Mouse (Mus musculus): ENCODE measurements around the gene Cds2. TPM values are rescaled to one million over a fixed set of nuclear protein-coding genes. Genes with fewer than 3 reads are reported as not detected.
A peak's percentile ranks its signal among the peaks of the same experiment; 100 is the strongest.
"Not testable (repeated sequence)": the region's sequence is repeated elsewhere in the genome, so short reads cannot be mapped to it uniquely, and the experiment has no call there.

Gene Cds2
- polyA plus RNA-seq (2015; fragmentation: Nextera tagmentation; extraction: Ambion mirVana): 20.8 and 26.9 TPM in 2 replicates

DNA sequence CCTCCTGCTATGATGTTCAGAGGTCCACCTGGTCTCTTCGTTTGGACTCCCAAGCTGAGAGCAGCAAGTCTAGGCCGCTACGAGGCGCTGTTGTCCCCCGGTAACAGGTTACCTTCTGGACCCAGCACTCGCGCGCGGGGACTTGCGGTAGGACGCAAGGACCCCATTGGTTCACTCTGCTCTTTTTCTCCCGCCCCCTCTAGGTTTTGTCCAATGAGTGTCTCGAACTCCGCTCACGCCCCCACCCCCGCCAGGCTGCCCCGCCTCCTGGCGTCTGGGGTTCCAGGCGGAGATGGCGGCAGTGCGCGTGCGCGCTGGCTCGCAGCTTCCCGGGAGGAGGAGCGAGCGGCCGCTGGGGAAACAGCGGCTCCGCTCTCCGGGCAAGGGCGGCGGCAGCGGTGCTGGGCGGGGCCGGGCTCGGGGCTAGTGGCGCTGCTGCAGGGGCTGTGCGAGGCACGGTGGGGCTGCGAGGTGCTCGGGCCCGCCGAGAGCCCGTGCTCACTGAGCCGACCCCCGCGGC, at the start of gene Cds2:
TSS of gene Cds2 (plus strand) at position 270 of the 520 bp plus-strand sequence.
- peak within 1 kb of the TSS; percentile 67 for H3K4me2 ChIP-seq
- no peaks in the 10 kb centered on the region for H3K27me3 ChIP-seq
- H3K4me1 ChIP-seq (replicated peaks): peaks cover 22% of the 10 kb centered on the region
- peak within 1 kb of the TSS; percentile 78 for H3K27ac ChIP-seq
- WGBS: under 1% methylated on average over 49 of the region's 49 CpGs
- peak within 1 kb of the TSS; percentile 89 for H3K4me3 ChIP-seq
- H3K36me3 ChIP-seq: no peaks in the 10 kb centered on the region
- H3K9ac ChIP-seq: peak within 1 kb of the TSS; percentile 90
- H3K9me3 ChIP-seq (replicated peaks): no peaks in the 10 kb centered on the region
- ATAC-seq (replicated peaks; ENCODE audit: insufficient number of reproducible peaks, insufficient read depth, low FRiP score, low read depth): peak; percentile 99

DNA sequence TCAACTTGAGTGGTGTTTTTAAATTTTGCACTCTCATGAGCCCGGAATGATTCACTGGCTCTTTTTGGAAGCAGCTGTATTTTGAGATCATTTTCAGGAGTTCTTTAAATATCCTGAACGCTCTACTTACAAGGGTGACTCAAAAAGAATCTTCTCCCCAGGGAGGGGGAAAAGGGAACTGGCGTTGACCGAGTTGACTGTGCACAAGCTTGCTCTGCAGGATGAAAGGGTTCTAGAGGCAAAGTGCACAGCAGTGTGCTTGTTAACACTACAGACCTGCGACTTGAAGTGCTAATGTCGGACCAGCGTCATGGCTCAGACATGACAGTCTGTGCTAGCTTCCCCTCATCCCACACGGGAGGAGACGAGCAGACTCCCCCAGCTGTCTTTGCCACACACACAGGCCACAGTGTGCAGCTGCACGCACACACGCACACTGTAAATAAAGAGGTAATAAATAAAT, 41.3 kb upstream of the Cds2 start:
- Histone ChIP-seq H3K9ac (no peak overlapping the region), H3K4me2 (peak overlapping the region; percentile 29; the same call in 1 of the 2 replicates), H3K27me3 (no peaks in the 10 kb centered on the region), H3K4me3 (no peak overlapping the region), H3K4me1 (replicated peaks) (peaks cover 8% of the 10 kb centered on the region), H3K36me3 (no peaks in the 10 kb centered on the region), H3K9me3 (replicated peaks) (no peaks in the 10 kb centered on the region), H3K27ac (peak overlapping the region; percentile 7)
- no peak; the same call in 1 of the 2 replicates for ATAC-seq (replicated peaks; ENCODE audit: insufficient number of reproducible peaks, insufficient read depth, low FRiP score, low read depth)
- 32% methylated on average over 11 of the region's 11 CpGs for WGBS

DNA sequence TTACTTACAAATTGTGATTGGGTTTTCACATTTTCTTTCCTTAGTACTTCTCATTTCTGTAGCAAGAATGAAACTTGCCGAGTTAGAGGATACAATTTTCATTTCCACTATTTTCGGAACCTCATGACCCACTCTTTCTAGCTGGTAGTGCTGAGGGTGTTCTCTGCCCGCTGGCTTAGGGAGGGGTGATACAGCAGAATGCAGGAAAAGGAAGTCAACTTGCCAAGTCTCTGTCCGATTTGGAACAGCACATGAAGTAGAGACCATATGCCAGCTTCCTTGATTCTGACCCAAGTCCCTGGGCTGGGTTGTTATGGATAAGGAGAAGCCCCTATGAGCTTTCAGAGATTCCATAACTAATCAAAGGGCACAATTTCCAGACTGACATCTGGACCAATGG, 38.6 kb upstream of the Cds2 start:
- H3K9me3 ChIP-seq (replicated peaks): no peaks in the 10 kb centered on the region
- peaks cover 8% of the 10 kb centered on the region for H3K4me1 ChIP-seq (replicated peaks)
- H3K4me3 ChIP-seq: no peak overlapping the region
- no peak overlapping the region for H3K9ac ChIP-seq
- H3K36me3 ChIP-seq: no peaks in the 10 kb centered on the region
- ATAC-seq (replicated peaks; ENCODE audit: insufficient number of reproducible peaks, insufficient read depth, low FRiP score, low read depth): no peak
- H3K4me2 ChIP-seq: no peak overlapping the region
- WGBS: 73% methylated on average over 4 of the region's 4 CpGs
- H3K27ac ChIP-seq: no peak overlapping the region
- H3K27me3 ChIP-seq: no peaks in the 10 kb centered on the region

DNA sequence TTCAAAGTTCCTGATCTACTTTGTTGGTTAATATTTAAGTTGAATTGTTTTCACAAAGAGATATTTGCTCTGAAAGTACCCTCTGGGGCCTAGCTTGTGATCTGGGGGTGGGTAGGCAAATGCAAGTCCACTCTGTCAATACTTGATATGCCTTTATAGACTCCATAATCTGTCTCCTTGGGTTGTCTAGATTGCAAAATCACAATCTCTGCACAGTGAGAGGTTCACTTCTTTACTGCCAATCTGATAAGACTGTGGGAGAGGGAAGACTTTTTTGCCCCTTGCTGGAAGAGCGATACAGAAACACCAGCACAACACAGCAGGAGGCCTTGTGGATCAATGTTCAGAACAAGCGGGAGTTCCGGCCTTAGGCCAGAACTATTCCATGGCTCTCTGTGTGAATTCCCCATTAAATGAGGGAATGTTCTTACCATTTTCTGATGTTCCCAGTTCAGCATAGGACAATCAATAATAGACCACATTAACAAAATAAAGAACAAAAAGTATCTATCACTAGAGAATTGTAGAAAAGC, 30.5 kb upstream of the Cds2 start:
- Histone ChIP-seq H3K9me3 (replicated peaks) (no peaks in the 10 kb centered on the region), H3K4me3 (no peak overlapping the region), H3K4me2 (no peak overlapping the region), H3K27ac (no peak overlapping the region), H3K9ac (no peak overlapping the region), H3K36me3 (no peaks in the 10 kb centered on the region), H3K27me3 (no peaks in the 10 kb centered on the region), H3K4me1 (replicated peaks) (no peaks in the 10 kb centered on the region)
- ATAC-seq (replicated peaks; ENCODE audit: insufficient number of reproducible peaks, insufficient read depth, low FRiP score, low read depth): no peak
- 92% methylated on average over 3 of the region's 3 CpGs for WGBS

DNA sequence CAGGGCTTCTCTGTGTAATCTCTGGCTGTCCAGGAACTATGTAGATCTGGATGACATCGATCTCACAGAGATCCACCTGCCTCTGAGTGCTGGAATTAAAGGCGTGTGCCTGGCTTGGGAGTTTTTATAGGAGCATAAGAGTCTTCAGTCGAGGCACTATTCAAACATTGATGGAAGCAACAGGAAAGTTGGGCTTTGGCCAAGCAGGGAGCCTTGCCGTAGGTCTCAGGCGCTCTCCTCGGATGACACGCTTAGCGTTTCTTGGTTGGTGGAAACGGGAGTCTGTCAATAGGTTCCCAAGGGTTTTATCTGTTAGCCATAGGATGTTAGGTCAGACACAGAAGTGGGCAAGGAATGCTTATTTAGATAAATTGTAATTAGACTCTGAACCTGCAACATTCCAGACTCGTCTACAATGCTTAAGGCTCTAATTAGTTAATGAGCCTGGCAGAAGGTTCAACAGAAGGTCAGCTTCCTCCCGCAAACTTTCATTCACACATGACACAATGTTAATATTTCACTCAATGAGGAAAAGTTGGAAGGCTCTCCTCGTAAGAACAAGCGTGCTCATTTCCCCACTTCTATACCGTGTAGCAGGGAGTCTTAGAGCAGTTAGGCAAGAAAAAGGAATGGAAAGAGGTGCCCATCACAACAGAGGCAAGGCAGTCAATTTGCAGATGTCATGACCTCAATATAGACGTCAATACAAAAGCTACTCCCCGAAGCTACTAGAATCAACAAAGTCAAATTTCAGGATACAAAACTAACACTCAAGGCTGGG, 28.8 kb upstream of the Cds2 start:
- Histone ChIP-seq H3K36me3 (no peaks in the 10 kb centered on the region), H3K4me3 (no peak overlapping the region), H3K9me3 (replicated peaks) (no peaks in the 10 kb centered on the region), H3K4me1 (replicated peaks) (no peaks in the 10 kb centered on the region), H3K27me3 (no peaks in the 10 kb centered on the region), H3K27ac (no peak overlapping the region), H3K9ac (no peak overlapping the region), H3K4me2 (no peak overlapping the region)
- no peak for ATAC-seq (replicated peaks; ENCODE audit: insufficient number of reproducible peaks, insufficient read depth, low FRiP score, low read depth)
- 62% methylated on average over 16 of the region's 16 CpGs for WGBS

DNA sequence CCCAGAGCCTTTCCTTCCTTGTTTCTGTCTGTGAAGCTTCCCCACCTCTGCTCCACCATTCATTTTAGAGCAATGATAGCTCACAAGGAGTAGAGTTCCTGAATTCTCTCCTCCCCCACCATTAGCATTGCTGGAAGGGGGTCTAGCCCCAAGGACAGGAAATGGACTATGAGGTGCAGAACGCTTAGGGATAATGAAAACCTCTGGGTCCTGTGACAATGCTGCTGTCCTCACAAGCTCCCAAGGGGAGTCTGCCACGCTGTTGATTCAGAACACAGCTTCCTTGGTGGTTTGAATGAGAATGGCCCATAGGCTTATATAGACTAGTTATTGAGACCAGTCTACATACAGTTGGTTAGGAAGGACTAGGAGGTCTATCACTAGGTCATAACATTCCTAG, 27.7 kb upstream of the Cds2 start:
- 46% methylated on average over 2 of the region's 2 CpGs for WGBS
- H3K4me3 ChIP-seq: no peak overlapping the region
- H3K27ac ChIP-seq: no peak overlapping the region
- H3K36me3 ChIP-seq: no peaks in the 10 kb centered on the region
- ATAC-seq (replicated peaks; ENCODE audit: insufficient number of reproducible peaks, insufficient read depth, low FRiP score, low read depth): no peak
- H3K4me2 ChIP-seq: no peak overlapping the region
- H3K9ac ChIP-seq: no peak overlapping the region
- H3K27me3 ChIP-seq: no peaks in the 10 kb centered on the region
- H3K4me1 ChIP-seq (replicated peaks): no peaks in the 10 kb centered on the region
- no peaks in the 10 kb centered on the region for H3K9me3 ChIP-seq (replicated peaks)

DNA sequence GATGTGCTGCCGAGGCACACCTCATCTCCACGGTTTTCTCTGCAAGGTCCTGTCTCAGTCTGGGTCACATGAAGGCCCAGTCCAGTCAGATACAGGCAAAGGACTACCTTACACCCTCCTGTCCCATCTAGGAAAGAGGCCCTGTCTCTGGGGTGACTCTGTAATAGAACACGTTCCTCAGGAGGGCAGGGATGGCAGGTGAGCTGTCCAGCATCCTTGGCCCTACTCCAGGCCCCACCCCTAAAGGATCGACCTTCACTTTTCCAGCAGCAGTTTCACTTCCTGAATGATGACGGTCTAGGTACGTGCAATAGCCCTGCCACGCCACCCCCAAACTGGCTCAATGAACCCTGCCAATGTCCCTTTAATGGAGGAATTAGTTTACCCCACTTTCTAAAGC, 27.0 kb upstream of the Cds2 start:
- no peak for ATAC-seq (replicated peaks; ENCODE audit: insufficient number of reproducible peaks, insufficient read depth, low FRiP score, low read depth)
- no peaks in the 10 kb centered on the region for H3K9me3 ChIP-seq (replicated peaks)
- H3K9ac ChIP-seq: no peak overlapping the region
- 71% methylated on average over 7 of the region's 7 CpGs for WGBS
- H3K27ac ChIP-seq: no peak overlapping the region
- H3K4me2 ChIP-seq: no peak overlapping the region
- no peaks in the 10 kb centered on the region for H3K4me1 ChIP-seq (replicated peaks)
- H3K36me3 ChIP-seq: no peaks in the 10 kb centered on the region
- H3K4me3 ChIP-seq: no peak overlapping the region
- H3K27me3 ChIP-seq: no peaks in the 10 kb centered on the region

DNA sequence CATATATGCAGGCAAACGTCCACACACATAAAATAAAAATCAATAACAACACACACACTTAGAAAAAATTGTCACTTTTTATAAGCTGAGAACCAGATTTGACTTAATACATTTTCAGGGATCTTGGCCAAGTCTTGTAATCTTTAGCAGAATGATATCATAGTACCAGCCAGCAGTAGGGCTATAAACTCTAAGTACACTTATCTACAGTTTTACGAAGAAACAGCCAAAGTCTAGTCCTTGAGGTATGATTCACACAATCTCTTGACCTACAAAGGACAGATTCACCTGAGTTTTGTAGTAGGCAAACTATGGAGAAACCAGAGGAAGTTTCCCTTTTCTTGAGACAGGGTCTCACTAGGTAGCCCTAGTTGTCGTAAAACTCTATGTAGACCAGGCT, 23.5 kb upstream of the Cds2 start:
- not testable (repeated sequence) for H3K9me3 ChIP-seq (replicated peaks); H3K4me1 ChIP-seq (replicated peaks); H3K4me2 ChIP-seq; H3K27ac ChIP-seq; H3K9ac ChIP-seq; H3K4me3 ChIP-seq; ATAC-seq (replicated peaks; ENCODE audit: insufficient number of reproducible peaks, insufficient read depth, low FRiP score, low read depth); H3K27me3 ChIP-seq
- H3K36me3 ChIP-seq: peaks cover 19% of the 10 kb centered on the region; the same call in 1 of the 2 replicates
- 76% methylated on average over 3 of the region's 3 CpGs for WGBS

DNA sequence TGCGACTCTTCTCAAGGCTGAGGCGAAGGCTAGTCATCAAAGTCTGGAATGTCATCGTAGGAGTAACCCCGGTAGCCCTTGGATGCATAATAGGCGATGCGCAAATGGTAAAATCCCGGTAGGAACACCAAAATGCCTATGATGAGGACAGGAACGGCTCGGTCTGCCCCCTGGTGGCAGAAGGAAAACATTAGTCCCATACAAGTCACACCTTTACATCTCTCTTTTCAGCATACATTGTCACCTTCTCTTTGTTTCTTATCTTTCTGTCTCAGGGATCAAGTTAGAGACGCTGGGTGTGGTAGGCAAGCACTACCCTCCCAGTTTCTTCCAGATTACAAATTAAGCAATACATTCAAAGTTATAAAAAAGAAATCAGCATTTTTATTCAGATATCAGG, 22.5 kb upstream of the Cds2 start:
- 27% methylated on average over 10 of the region's 10 CpGs for WGBS
- not testable (repeated sequence) for H3K9ac ChIP-seq; H3K4me3 ChIP-seq; H3K27me3 ChIP-seq; H3K4me2 ChIP-seq; H3K4me1 ChIP-seq (replicated peaks); H3K9me3 ChIP-seq (replicated peaks); H3K27ac ChIP-seq; ATAC-seq (replicated peaks; ENCODE audit: insufficient number of reproducible peaks, insufficient read depth, low FRiP score, low read depth)
- peaks cover 21% of the 10 kb centered on the region; the same call in 1 of the 2 replicates for H3K36me3 ChIP-seq

DNA sequence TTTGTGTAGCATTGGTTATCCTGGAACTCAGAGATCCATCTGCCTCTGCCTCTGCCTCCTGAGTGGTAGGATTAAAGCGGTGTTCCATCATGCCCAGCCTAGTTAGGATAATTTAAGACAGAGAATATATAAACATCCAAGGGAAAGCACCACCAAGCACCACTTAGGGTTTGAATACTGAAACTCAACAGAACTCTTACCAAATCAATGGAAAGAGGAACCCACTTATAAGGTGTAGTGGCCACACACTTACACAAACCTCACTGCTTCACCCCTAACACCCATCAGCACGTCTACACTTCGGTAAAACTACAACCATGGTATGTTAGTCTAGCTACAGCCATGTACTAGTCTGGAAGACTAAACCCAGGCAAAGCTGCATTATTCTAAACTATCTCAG, 19.6 kb upstream of the Cds2 start:
- 93% methylated on average over 3 of the region's 3 CpGs for WGBS
- H3K4me2 ChIP-seq: no peak overlapping the region
- H3K27ac ChIP-seq: no peak overlapping the region
- H3K9me3 ChIP-seq (replicated peaks): no peaks in the 10 kb centered on the region
- H3K9ac ChIP-seq: no peak overlapping the region
- H3K4me1 ChIP-seq (replicated peaks): peaks cover 10% of the 10 kb centered on the region
- no peak for ATAC-seq (replicated peaks; ENCODE audit: insufficient number of reproducible peaks, insufficient read depth, low FRiP score, low read depth)
- H3K4me3 ChIP-seq: no peak overlapping the region
- no peaks in the 10 kb centered on the region for H3K27me3 ChIP-seq
- peaks cover 21% of the 10 kb centered on the region; the same call in 1 of the 2 replicates for H3K36me3 ChIP-seq

DNA sequence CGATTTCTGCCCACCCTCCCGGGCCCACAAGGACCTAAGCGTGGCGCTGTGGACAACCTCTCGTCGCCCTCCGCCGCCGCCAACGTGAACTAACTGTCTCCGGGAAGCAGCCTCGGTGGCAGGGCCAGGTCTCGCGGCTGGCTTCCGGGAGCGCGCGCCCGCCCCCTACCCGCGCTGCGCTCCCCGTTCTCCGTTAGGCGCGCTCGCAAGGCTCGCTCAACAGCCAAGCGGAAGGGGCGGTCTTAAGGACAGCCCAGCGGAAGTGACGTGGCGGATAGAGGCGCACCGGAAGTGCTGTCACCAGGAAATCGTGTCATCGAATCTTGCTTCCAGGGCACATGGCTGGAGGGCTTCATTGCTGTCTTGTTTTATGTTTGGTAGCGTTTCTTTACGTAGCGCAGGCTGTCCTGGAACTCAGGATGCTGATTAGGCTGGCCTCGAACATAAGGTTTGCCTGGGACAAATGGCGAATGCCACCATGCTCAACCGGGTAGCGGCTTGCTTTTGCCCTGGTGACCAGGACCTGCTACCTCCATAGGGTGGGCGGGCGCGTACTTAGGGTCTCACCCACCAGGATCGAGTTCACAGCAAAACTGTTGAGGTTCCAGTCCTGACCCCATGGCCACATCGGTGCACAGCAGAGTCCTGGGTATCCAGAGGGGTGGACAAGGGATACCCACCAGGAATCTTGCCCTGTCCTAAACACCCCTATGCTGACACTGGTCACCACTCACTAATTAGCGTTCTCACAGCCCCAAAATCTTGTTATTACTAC, 15.2 kb upstream of the Cds2 start, which contains the start of gene Tmem230:
TSS of gene Tmem230 (minus strand) at position 269 of the 775 bp plus-strand sequence.
- 4% methylated on average over 50 of the region's 50 CpGs for WGBS
- Histone ChIP-seq H3K9ac (peak within 1 kb of the TSS; percentile 84), H3K4me3 (peak within 1 kb of the TSS; percentile 74), H3K36me3 (peaks cover 36% of the 10 kb centered on the region), H3K4me2 (peak within 1 kb of the TSS; percentile 88), H3K27ac (peak within 1 kb of the TSS; percentile 86), H3K27me3 (no peaks in the 10 kb centered on the region), H3K9me3 (replicated peaks) (no peaks in the 10 kb centered on the region), H3K4me1 (replicated peaks) (peaks cover 26% of the 10 kb centered on the region)
- ATAC-seq (replicated peaks; ENCODE audit: insufficient number of reproducible peaks, insufficient read depth, low FRiP score, low read depth): peak; percentile 90
